Mouse (Mus musculus): ENCODE measurements around the gene Gdf2.

The Gdf2 gene

DNA sequence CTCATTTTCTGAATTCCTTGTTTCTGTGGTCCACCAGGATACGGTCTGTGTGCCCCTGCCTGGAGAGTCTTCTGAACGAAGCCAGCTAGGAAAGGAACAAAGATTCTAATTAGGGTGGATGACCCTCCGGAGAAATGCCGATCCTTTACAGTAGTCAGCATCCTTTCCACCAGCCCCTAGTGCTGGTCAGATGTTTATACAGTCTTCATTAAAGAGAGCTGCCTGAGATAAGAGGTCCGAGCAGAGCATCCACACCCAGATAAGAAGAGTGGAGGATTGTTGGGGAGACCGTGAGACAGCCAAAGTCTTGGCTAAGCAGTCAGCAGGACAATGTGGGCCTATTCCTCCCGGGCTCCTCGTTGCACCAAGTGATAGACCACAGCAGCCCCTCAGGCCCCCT lies at the start of gene Gdf2:
Gene Gdf2 (plus strand): TSS at position 301 of the 400 bp plus-strand sequence.
- DNase-seq (ENCODE audit: low read depth, low spot score), result no peak

DNA sequence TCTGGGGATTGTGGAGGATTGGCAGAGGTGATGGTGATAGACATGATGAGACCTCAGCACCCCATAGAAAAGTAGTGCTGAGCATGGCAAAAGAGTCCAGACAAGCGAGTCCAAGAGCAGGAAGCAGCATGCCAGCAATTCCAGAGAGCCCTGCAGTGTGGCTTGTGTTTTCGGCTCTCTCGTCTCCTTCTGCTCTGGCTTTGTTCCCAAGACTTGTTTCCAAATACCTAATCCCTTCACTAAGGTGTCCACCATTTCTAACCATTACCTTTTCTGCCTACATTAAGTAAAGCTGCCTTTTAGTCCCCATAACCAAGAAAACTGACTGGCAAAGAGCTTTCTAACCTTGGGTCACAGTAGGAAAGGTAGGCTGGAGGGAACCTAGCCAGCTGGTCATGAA lies 49.3 kb upstream of the Gdf2 start:
- no peak for DNase-seq (ENCODE audit: low read depth, low spot score)

DNA sequence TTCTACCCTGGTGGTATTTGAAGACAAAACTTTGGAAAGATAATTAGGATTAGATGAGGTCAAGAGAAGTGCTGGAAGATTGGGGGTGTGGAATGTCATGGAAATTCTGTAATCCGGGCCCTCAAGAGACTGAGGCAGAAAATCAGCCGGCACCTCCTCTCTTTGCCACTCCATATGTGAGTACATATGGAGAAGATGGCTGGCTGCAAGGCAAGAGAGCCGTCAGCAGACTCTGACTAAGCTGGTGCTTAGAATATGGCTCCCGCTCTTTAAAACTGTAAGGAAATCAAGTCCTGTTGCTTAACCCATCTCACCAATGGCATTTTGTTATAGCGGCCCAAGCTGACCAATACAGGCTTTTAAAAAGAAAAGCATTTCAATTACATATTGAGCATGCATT lies 45.1 kb upstream of the Gdf2 start:
- peak; percentile 32 for DNase-seq (ENCODE audit: low read depth, low spot score)

DNA sequence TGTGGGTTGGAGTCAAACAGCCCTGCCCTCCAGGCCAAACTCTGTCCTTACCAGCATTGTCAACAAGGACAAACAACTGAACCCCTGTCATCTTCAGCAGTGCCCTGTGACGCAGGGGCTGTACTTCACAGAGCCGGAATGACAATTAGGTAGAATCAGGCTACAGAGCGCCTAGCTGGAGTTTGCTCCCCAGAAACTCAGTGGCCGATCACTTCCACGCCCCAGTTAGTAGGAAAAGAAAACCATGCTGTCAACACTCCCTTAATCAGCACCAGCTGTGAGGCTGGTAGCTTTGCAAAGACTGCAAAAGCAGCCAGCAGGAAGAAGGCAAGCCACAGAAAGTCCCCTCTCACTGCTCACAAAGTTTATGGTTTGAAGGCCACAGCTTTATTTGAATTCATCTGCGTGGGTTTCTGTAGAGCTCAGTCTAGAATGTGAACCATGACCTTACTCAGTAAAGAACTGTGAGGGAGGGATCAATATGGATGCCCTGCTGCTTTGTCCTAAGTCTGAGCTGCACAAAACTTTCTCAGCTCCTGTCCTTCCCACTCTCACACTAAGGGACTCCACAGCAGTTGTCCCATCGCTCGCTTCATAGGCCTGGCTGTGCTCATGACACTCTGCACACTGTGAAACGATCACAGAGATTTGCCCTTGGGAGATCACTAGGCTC lies 44.1 kb upstream of the Gdf2 start:
- DNase-seq (ENCODE audit: low read depth, low spot score), result no peak

DNA sequence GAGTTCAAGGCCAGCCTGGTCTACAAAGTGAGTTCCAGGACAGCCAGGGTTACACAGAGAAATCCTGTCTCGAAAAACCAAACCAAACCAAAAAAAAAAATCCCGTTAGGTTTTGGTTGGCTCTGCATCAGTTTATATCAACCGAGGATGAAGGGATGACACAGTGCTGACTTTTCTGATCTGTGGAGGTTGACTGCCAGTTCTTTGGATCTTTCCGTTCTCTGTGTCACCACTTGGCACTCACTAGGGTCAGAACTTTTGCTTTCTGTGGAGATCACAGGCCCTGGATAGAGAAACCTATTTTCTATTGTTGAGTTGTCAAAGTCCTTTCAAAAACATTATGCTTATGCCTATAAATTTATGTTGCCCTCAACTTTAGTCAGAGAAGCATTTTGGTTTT lies 38.1 kb upstream of the Gdf2 start:
- no peak for DNase-seq (ENCODE audit: low read depth, low spot score)

DNA sequence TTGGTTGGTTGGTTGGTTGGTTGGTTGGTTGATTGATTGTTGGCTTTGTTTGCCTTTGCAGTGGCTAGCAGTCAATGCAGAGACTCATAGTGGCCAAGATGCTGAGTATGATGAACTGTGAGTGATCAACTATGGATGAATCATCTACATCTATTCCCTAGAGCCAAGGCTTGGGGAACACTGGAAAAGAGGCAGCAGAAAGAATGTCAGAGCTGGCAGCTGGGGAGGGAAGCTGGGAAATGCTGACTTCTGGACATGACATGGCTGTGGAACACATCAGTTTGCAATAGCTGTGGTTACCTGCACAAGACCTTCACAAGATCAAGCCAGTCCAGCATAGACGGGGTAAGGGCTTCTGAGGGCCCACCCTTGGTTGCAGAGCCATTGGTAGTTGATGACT lies 37.6 kb upstream of the Gdf2 start:
- no peak for DNase-seq (ENCODE audit: low read depth, low spot score)

DNA sequence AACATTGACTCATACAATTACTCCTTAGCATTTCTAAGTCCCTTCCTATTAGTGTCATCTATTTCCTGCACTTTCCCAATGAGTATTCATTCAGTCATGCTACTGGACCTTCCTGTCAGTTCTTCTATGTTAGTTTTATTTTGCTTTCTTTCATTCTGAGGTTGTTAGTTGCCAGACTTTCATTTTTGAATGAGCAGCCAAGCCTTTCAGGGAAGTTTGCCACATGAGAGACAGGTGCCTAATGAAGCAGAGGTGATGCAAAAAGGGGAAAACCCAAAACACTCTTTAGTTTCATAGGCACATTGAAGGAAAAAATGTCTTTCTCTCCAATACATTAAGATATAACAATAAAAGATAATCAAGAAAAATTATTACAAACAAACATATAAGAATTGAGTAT lies 36.0 kb upstream of the Gdf2 start:
- DNase-seq (ENCODE audit: low read depth, low spot score), result no peak

DNA sequence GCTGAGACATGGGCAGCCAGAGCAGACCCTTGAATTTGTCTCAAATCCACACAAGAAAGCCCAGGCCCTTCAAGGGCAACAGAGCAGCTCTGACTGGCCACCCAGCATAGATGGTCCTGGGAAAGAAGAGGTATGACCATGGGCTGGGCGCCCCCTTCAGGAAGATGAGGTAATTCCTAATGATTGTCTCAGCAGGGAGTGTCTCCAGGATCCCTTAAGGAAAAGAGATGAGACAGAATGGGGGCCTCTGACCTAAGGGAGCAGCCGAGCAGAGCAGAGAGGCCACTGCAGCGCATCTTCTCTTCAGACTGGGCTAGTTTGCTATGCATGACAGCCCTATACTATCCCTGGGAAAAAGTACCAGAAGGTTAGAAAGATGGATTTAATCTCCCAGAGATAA lies 27.1 kb upstream of the Gdf2 start:
- no peak for DNase-seq (ENCODE audit: low read depth, low spot score)

DNA sequence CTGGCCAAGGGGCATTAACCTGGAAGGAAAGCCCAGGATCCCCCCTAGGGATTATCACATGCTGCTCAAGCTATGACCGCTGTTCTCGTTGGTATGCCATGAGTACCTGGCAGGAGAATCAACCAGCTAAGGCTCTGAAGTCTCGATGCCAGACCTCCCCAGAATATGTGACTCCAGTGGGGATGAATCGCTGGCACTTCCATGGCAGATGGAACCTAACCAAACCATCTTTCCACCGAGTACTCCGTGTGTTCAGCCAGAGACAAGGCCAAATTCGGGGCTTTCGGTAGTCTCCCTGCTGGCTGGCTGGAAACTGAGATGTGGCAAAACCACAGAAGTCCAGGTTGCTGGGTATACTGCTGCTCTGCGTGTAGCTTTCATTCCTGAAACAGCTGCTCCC lies 26.6 kb upstream of the Gdf2 start:
- no peak for DNase-seq (ENCODE audit: low read depth, low spot score)

DNA sequence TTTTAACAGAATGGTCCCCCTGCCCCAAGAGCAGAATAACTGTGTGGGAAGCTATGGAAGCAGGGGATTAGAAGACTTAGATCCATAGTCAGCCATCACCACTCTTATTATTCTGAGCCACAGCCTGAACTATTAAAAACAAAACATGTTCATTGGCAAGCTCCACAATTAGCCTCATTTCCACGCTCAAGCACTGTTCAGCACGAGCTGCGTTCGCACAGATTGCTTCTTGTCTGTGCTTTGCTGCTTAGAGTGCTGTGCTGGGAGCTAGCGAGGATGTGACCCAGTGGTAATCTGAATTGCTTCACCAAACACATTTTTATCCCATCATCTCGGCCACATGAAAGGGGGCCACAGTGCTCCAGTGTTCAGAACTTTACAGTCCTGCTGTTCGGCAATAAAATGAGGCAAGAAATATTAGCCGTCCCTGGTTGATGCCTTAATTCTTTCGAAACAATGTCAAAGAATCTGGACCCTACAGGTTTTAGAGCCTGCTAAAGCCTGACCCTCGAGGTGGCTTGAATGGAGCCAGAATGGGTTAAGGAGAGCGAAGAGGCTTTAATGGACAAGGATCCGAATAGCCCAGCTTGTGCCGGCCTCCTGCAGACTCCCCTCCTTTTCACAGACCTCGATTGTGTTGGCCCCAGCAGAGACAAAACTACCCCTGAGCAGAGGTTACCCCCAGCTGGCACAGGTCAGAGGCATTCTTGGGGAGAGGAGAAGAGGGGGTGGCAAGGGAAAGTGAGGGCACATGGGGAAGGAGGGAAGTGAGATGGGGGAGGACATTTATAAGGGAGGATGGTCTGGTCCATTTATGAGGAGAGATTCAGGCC lies 19.9 kb upstream of the Gdf2 start:
- DNase-seq (ENCODE audit: low read depth, low spot score), result no peak

DNA sequence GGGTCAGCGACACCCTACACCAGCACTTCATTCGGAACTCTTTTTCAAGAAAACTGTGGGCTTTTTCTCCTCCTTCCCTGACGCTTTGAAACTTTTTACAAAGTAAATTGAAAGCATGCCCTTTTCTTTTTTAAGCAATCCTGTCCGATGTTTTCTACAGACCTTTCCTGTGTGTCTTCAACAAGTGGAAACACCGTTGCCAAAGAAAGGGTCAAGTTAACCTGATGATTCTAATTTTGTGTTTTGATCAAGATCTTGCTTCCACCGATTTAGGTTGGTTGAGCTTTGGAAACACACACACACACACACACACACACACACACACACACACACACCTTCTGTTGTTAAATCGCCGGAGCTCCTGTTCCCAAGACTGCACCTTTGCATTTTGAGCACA lies 18.1 kb upstream of the Gdf2 start:
- no peak for DNase-seq (ENCODE audit: low read depth, low spot score)

DNA sequence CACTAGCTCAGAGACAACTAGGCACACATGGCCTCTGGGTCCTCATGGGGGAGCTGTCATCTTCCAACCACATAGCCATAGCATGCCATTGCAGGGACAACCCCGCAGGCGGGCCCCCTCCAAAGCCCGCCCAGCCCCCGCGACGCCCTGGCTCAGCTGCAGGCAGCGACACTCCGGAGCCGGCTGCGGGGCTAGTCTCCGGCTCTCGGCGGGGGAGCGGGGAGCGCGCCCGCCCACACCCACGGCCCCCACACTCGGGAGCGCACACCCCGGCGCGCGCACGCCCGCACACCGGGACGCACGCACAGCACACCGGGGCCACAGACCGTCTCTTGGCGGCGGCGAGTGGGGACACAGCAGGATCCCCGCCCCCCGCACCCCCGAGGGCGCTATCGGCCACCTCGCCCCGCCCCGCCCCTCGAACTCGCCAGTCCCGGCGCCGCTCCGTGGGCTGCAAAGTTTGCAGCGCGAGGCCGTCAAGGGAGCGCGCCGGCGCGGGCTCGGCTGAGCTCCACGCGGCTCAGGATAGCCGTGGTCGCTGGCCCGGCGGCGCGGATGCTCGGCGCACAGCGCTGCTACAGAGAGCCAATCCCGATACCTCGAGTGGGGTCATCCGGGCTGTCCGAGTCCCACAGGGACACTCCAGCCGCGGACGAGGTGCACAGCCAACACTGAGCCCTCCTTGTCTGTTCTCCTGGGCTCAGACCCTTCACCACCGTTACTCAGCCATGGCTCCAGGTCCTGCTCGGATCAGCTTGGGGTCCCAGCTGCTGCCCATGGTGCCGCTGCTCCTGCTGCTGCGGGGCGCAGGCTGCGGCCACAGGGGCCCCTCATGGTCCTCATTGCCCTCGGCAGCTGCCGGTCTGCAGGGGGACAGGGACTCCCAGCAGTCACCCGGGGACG lies 17.4 kb upstream of the Gdf2 start, which contains the start of gene Gdf10:
Gene Gdf10 (plus strand): TSS at position 420 of the 903 bp plus-strand sequence.
- no peak for DNase-seq (ENCODE audit: low read depth, low spot score)

DNA sequence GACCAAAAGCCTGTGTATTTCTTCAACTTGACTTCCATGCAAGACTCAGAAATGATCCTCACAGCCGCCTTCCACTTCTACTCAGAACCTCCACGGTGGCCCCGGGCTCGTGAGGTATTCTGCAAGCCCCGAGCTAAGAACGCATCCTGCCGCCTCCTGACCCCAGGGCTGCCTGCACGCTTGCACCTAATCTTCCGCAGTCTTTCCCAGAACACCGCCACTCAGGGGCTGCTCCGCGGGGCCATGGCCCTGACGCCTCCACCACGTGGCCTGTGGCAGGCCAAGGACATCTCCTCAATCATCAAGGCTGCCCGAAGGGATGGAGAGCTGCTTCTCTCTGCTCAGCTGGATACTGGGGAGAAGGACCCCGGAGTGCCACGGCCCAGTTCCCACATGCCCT lies 9.0 kb upstream of the Gdf2 start:
- no peak for DNase-seq (ENCODE audit: low read depth, low spot score)

DNA sequence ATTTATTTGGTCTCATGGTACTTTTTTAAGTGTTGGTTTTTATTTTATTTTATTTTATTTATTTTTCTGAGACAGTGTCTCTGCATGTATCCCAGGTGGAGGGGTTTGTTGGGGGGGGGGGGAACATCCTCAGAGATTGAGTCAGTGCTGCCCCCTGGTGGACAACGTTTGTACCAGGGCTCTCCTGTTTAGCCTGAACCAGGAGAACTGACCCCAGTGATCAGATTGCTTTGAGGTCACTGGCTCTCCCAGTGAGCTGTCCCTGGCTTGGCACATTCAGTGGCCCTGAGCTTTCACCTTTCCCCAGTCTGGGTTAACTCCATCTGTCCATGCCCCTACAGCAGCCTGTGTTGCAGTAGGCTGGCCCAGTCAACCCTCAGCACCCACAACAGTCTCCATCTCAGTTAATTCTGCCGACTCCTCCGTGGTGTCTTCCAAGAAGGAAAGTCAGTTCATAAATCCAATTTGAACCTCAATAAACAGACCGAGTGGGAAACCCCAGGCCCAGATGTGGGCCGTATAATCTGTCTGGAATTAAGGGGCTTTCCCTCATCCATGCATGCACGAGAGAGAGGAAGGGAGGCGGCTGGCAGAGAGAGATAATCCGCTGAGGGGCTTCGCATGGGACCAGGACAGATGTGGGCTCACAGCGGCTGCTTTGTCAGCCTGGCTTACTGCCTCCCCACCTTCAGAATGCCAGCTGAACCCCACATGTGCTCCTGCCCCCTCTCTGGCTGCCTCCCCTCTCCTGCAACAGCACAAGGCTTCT lies 7.7 kb upstream of the Gdf2 start:
- no peak for DNase-seq (ENCODE audit: low read depth, low spot score)

DNA sequence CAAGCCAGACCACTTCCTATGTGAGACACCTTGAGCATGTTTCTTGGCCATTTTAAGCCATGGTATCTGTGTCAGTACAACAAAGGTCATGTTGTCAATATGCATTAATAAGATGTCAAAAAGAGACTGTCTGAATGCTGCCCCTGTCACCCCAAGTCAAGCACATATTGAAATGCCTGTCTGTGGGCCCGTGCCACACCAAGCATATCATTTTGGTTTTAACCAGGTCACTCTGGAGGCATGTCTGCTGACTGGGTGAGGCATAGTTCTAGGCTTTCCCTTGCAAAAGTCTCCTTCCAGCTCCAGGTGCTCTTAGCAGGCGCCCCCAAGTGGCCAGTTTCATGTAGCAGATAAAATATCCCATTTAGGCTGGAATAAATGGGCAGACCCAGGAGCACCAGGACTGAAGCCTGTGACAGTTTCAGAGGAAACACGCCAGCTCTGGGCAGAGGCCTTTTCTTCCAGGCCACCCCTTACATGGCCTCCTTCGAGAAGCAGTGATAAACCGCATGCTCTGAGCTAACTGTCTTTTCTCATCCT lies 7.0 kb upstream of the Gdf2 start:
- DNase-seq (ENCODE audit: low read depth, low spot score), result no peak

DNA sequence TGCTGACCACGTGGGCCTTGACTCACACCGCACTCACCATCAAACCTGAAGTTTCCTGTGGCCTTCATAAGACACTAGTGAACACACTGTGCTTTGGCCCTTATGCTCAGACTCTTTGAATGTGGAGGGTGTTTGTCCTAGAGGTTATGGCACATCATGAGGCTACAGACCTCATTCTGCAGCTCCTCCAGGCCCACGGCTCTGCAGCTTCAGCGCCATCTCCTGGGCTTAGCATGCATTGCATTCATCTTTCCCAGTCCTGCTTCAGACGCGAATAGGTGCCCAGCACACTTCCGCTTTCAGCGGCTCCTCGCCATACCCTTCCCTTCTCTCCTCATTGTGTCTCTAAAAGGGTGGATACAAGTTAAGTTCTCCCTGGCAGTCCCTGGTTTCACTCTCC lies 1.7 kb upstream of the Gdf2 start:
- DNase-seq (ENCODE audit: low read depth, low spot score), result no peak

DNA sequence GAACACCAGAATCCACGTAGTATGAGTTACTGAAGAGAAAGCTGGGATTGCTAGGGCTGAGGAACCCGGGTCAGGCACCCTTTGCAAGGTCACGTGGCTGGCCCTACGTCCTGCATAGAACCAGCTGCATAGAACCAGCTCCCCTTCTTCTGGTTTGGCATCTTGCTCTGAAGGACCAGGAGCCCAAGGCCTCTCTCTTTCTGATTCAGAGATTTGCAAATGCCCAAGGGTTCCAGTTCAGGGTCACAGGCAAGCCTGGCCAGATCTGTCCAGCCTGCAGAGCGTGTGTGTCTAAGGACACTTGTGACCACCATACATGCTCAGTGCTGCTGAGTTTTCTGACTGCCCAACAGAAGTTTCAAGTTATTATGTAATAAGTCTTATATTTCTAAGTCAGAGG lies 1.4 kb downstream of the Gdf2 start:
- DNase-seq (ENCODE audit: low read depth, low spot score), result no peak

DNA sequence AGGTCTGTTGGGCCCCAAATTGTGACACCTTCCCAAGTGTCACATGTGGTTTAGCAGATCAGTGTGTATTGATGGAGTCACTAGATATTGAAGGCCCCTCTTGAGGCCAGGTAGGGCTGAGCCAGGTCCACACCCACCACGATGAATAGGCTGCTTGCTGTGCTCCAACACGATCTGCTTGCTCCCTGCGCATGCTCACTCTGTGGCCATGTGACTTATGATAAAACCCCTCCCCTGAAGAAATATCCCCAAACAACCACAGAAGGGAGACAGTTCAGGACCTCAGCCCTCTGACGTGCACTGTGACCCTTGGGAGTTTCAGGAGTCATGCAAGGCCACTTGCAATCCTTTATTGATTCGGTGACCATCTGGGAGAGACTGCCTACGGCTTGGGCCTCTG lies 5.3 kb downstream of the Gdf2 start:
- DNase-seq (ENCODE audit: low read depth, low spot score), result no peak

DNA sequence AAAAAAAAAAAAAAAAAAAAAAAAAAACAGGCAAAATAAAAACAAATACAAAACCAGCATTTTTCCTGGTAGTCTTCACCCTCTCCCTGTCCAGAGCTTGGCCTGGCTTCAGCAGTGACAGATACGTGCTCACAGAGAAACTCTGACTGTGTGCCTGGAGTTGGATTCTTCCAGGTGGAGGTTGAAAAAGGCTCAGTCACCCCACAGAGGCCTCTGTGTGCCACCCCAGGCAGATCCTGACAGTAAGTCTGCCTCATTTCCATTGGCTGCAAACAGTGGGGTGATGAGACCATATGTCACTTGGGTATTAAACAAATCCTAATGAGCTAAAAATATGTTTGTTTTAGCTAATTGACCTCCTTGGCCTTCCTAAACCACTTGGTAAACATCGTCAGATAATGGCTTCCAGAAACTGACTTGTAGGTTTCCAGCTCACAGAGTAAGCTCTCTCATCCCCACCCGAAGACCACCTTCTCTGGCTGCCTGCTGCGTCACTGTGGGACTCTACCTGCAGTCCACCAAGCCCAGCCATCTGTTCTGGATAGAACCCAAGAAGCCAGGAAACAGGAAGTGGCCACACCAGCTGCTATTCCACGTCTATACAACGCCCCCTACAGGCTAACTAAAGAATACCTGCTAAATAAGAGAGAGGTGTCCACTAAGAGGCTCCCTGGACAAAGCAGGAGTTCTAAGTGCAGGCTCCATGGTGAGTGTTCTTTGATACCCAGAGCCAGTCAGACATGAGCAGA lies 11.6 kb downstream of the Gdf2 start:
- DNase-seq (ENCODE audit: low read depth, low spot score), result no peak

DNA sequence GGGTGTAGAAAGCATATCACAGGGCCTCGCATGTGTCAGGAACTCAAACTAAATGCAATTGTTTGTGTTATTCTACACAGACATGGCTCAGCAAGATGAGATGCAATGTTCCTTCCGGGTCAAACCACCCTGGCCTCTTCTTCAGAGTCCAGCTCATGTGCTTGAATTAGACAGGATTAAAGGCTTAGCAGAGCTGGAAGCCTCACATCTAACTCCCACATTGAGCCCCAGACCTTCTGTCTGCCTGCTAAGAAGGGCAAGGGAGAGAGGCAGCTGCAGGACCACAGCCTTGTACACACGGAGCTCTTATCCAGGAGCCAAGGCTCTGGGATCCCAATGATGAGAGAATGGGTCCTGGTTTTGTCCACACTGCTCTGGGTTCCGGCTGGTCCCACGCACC lies 12.9 kb downstream of the Gdf2 start, which contains the start of gene Rbp3:
Gene Rbp3 (plus strand): TSS at position 243 of the 400 bp plus-strand sequence.
- DNase-seq (ENCODE audit: low read depth, low spot score), result no peak

Measured in brain, embryonic 18.5 days (tissue).